Mouse (Mus musculus): ENCODE data around the gene Prrc2a.

The Prrc2a gene

GRCm38 (mm10) chr17:35106522-35106921 lies 58.2 kb downstream of the Prrc2a start:
- DNase-seq (ENCODE audit: low read depth, low spot score): no peak

GRCm38 (mm10) chr17:35105740-35106389 lies 58.8 kb downstream of the Prrc2a start:
- DNase-seq (ENCODE audit: low read depth, low spot score): peak; percentile 58

- DNase-seq (ENCODE audit: low read depth, low spot score): no peak
Measured at GRCm38 (mm10) chr17:35104754-35105153, 59.9 kb downstream of the Prrc2a start.

GRCm38 (mm10) chr17:35104079-35104478 lies 60.6 kb downstream of the Prrc2a start:
- no peak for DNase-seq (ENCODE audit: low read depth, low spot score)

GRCm38 (mm10) chr17:35103221-35103690 lies 61.4 kb downstream of the Prrc2a start:
- no peak for DNase-seq (ENCODE audit: low read depth, low spot score)

- DNase-seq (ENCODE audit: low read depth, low spot score): no peak
Measured at GRCm38 (mm10) chr17:35102299-35102698, 62.4 kb downstream of the Prrc2a start.

- DNase-seq (ENCODE audit: low read depth, low spot score): no peak
Measured at GRCm38 (mm10) chr17:35101161-35101560, 63.5 kb downstream of the Prrc2a start.

GRCm38 (mm10) chr17:35100196-35100765 lies 64.4 kb downstream of the Prrc2a start:
- DNase-seq (ENCODE audit: low read depth, low spot score): no peak
